Mouse (Mus musculus) left cerebral cortex, postnatal 25 days (tissue): ENCODE results near the gene Gsx2. TPM values are rescaled to one million over a fixed set of nuclear protein-coding genes. Genes with fewer than 3 reads are reported as not detected.

Source experiments
- total RNA-seq, 2 experiments: library from RNA; stranded (reverse); gene quantifications; 2 replicates each; pipeline ENCODE4 v1.2.3; 2021

Gsx2 gene
- total RNA-seq, 2 experiments from 2014 or later: not detected

Other genes starting within 250 kb of the Gsx2 start
- gene Chic2, start 30.8 kb upstream of the Gsx2 start, total RNA-seq: 10 to 100 TPM; 17.7 to 20.6 TPM
- gene Pdgfra, start 76.7 kb downstream of the Gsx2 start, total RNA-seq: 10 to 100 TPM; 45.5 to 45.7 TPM